Mouse (Mus musculus) olfactory bulb, adult 2 months (tissue): Measurements from ENCODE around the gene Lrrc45.

Experiments used
- CTCF ChIP-seq: fragments of 200-500 bp; IDR thresholded peaks from 2 replicates; pipeline ENCODE4 v1.5.1; 2012; ENCODE audit warnings: low read depth, mild to moderate bottlenecking, low read length, moderate library complexity; ENCODE audit not compliant: insufficient read depth
- POLR2A ChIP-seq: fragments of 200-500 bp; IDR thresholded peaks from 2 replicates; pipeline ENCODE4 v1.6.1; 2012; ENCODE audit warnings: mild to moderate bottlenecking, low read depth, low read length, moderate library complexity; ENCODE audit not compliant: insufficient read depth

DNA sequence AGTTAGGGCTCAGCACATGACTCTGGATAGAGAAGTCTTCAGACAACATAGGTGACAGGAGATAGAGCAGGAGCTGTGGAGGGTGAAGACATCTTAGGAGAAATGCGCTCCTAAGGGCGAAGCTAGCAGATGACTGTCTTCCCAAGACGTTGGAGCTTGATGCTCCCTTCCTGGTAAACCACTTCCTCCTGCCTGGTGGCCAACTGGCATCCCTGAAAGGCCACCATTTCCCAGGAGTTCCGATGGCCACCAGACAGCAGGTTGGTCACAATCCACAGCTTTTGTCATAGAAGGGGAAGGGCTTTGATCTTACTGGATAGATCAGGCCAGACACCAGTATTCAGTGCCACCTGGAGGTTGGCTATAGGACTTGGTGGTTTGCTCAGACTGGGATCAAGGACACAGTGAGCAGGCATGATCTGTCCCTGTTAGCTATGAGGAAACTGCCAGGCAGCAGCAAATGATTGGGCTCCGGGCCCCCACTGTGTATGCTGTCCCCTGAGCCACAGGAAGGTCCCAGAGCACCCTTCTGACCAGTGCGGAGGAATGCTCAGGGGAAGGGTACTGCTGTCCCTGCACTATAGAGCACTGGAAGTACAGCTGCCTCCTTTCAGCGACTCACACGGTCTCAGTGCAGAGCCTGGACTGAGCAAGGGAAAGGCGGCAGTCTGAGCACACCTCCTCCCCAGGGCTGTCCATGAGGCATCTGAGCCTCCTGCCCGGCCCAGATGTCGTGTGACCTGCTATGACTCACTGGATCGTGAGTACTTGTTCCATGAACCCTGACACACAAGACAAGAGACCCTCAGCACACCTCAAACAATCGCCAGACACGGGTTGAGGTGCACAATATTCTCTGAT, 48.3 kb downstream of the Lrrc45 start:
- TF ChIP-seq CTCF (no peak), POLR2A (no peak)
